8 mouse cellular contexts compared by ENCODE assay signal in the genomic region with DNA sequence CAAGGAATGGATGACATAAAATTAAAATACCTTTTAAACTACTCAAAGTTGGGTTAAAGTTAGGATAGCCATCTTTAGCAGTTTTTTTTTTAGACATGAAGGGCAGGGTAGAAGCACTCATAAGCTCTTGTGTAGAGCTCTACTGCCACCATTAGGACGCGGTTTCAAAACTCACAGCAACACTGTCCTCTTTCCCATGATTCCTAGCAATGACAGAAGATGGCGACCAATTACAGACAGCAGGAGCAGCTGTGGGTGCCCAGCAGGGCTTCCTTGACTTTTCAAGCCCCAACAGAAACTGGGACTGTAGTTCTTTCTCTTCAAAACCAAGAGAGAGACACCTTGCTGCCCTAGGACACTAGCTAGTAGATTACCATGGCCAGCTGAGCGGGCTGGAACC.
DNase-seq lines count a peak whose midpoint lies in the region; ATAC-seq lines count a peak whose summit lies in the region.

No protein-coding gene starts in this region.

- DNase-seq in gastrocnemius, postnatal 14 days: peak; percentile 59
- no peak for DNase-seq in gastrocnemius, adult 18-20 months (ENCODE audit: low spot score)
- DNase-seq in heart, postnatal 4 days: peak; percentile 85
- peak; percentile 50 for DNase-seq in liver
- no peak for DNase-seq in right cerebral cortex, postnatal 25 days

- no peaks in the 10 kb centered on the region for H3K4me1 ChIP-seq in embryonic facial prominence, embryonic 12.5 days
- no peaks in the 10 kb centered on the region for H3K4me1 ChIP-seq in neural tube, embryonic 14.5 days (ENCODE audit: control insufficient read depth, insufficient read depth, low read length)

- WGBS in embryonic facial prominence, embryonic 12.5 days: 55% methylated on average over 4 of the region's 4 CpGs
- 70% methylated on average over 4 of the region's 4 CpGs for WGBS in neural tube, embryonic 14.5 days

- H3K9ac ChIP-seq in embryonic facial prominence, embryonic 12.5 days: no peak overlapping the region
- no peak overlapping the region; the same call in 1 of the 2 replicates for H3K9ac ChIP-seq in neural tube, embryonic 14.5 days (replicated peaks; ENCODE audit: low read depth, low read length)

- H3K27ac ChIP-seq in embryonic facial prominence, embryonic 12.5 days: no peak overlapping the region
- no peak overlapping the region for H3K27ac ChIP-seq in neural tube, embryonic 14.5 days (ENCODE audit: low read depth, low read length)

- peak overlapping the region; percentile 28 for H3K4me2 ChIP-seq in embryonic facial prominence, embryonic 12.5 days (replicated peaks)
- peak overlapping the region; percentile 9; the same call in 1 of the 2 replicates for H3K4me2 ChIP-seq in neural tube, embryonic 14.5 days (ENCODE audit: low read depth, low read length)

- H3K4me3 ChIP-seq in embryonic facial prominence, embryonic 12.5 days: no peak overlapping the region
- H3K4me3 ChIP-seq in neural tube, embryonic 14.5 days (ENCODE audit: low read depth, low read length): no peak overlapping the region

- ATAC-seq in CD4-positive, CD25-positive, alpha-beta regulatory T cell, adult 4 months: peak; percentile 37
- ATAC-seq in embryonic facial prominence, embryonic 12.5 days (ENCODE audit: insufficient number of reproducible peaks, insufficient read depth, low FRiP score, low TSS enrichment): no peak
- ATAC-seq in neural tube, embryonic 14.5 days (ENCODE audit: low read depth): peak; percentile 70

- H3K27me3 ChIP-seq in embryonic facial prominence, embryonic 12.5 days: no peaks in the 10 kb centered on the region
- no peaks in the 10 kb centered on the region for H3K27me3 ChIP-seq in neural tube, embryonic 14.5 days (ENCODE audit: control insufficient read depth, insufficient read depth, low read length)

- H3K36me3 ChIP-seq in embryonic facial prominence, embryonic 12.5 days: peaks cover 18% of the 10 kb centered on the region
- no peaks in the 10 kb centered on the region for H3K36me3 ChIP-seq in neural tube, embryonic 14.5 days (ENCODE audit: control insufficient read depth, insufficient read depth, low read length)

- H3K9me3 ChIP-seq in embryonic facial prominence, embryonic 12.5 days: no peaks in the 10 kb centered on the region
- no peaks in the 10 kb centered on the region for H3K9me3 ChIP-seq in neural tube, embryonic 14.5 days (ENCODE audit: control insufficient read depth, low read length)

- intact Hi-C loops in gastrocnemius, postnatal 14 days (cut with DNase I; ENCODE audit: low total_unique reads): no loop called here

Comparison
In these comparisons a context has a peak if more than half of its experiments do, and no peak if none do; other contexts are left out.
1. DNase-seq: peak in gastrocnemius, postnatal 14 days (single experiment), heart, postnatal 4 days (single experiment) and liver (single experiment); none in gastrocnemius, adult 18-20 months (single experiment) and right cerebral cortex, postnatal 25 days (single experiment).